Mouse (Mus musculus) left cerebral cortex, postnatal 14 days (tissue): Measurements from ENCODE around the gene Phka1. TPM values are rescaled to one million over a fixed set of nuclear protein-coding genes. Genes with fewer than 3 reads are reported as not detected.

Experiments used
- DNase-seq, 2 experiments: peaks; one replicate each; pipeline ENCODE4 v3.0.0; 2021 to 2022; ENCODE audit warnings: low spot score in 2 of 2, mixed read lengths in 1 of 2
- intact Hi-C: fragments of 180-260 bp; cut with DNase I; formaldehyde crosslinking; loops from one replicate; pipeline ENCODE4 v1.15.1; 2025
- total RNA-seq, 2 experiments: library from RNA; stranded (reverse); gene quantifications; 2 replicates each; pipeline ENCODE4 v1.2.3; 2021

The Phka1 gene
- total RNA-seq, 2 experiments from 2014 or later, result 17.3 to 18.6 TPM

GRCm38 (mm10) chrX:102478965-102479364, 165.1 kb downstream of the Phka1 start:
- DNase-seq, result peak; percentile 47 to 61
- intact Hi-C loops, result loop anchor here (5.0 to 10.0 kb wide), 2 partner anchors 227 to 284 kb away; partner anchors contain the start of gene Cited1

GRCm38 (mm10) chrX:102478481-102478880, 165.6 kb downstream of the Phka1 start:
- no peak for DNase-seq
- intact Hi-C loops, result loop anchor here (5.0 to 10.0 kb wide), 2 partner anchors 226 to 284 kb away; partner anchors contain the start of gene Cited1

GRCm38 (mm10) chrX:102476784-102477183, 167.3 kb downstream of the Phka1 start:
- DNase-seq, result peak; percentile 83 to 89
- intact Hi-C loops, result loop anchor here (5.0 to 10.0 kb wide), 2 partner anchors 224 to 282 kb away; partner anchors contain the start of gene Cited1

- peak; percentile 11 to 22 for DNase-seq
- intact Hi-C loops, result loop anchor here (5.0 to 10.0 kb wide), 2 partner anchors 223 to 281 kb away; partner anchors contain the start of gene Cited1
Measured at GRCm38 (mm10) chrX:102475555-102475954, 168.5 kb downstream of the Phka1 start.

Other genes with a start within 250 kb of the Phka1 start
- gene Hdac8, start 138.9 kb downstream of the Phka1 start, total RNA-seq, result 10 to 100 TPM; 12.7 to 13.4 TPM
- not detected for gene Gm3880, start 42.7 kb upstream of the Phka1 start, total RNA-seq
- gene Gm9112, start 63.4 kb upstream of the Phka1 start, total RNA-seq, result not detected
- not detected for gene Dmrtc1b, start 63.6 kb upstream of the Phka1 start, total RNA-seq
- not detected for gene Dmrtc1c1, start 158.7 kb upstream of the Phka1 start, total RNA-seq
- not detected for gene Dmrtc1c2, start 210.4 kb upstream of the Phka1 start, total RNA-seq
- not detected for gene 1700031F05Rik, start 223.7 kb upstream of the Phka1 start, total RNA-seq